Mouse (Mus musculus) lung, postnatal 0 days (tissue): ENCODE measurements around the gene Ccdc194. TPM values are rescaled to one million over a fixed set of nuclear protein-coding genes. Genes with fewer than 3 reads are reported as not detected.

Source experiments
- ATAC-seq: fragments of 200-750 bp; cut with Nextera tagmentation; 2 replicates; pipeline ENCODE4 v1.8.0; 2017; ENCODE audit warnings: moderate library complexity
- DNase-seq: peaks from one replicate; pipeline ENCODE4 v3.0.0-alpha.2; 2016; ENCODE audit warnings: low spot score
- H3K27ac ChIP-seq: fragments of 300-500 bp; sonication (generic); 2 replicates; pipeline ENCODE4 v1.5.1; 2014; ENCODE audit warnings: antibody characterized with exemption, mild to moderate bottlenecking, low read length, mixed read lengths
- H3K27me3 ChIP-seq: fragments of 300-500 bp; sonication (generic); replicated peaks from 2 replicates; pipeline ENCODE4 v1.6.1; 2014; ENCODE audit warnings: low read length, mixed read lengths; ENCODE audit not compliant: insufficient read depth
- H3K36me3 ChIP-seq: fragments of 300-500 bp; sonication (generic); 2 replicates; pipeline ENCODE4 v1.6.1; 2014; ENCODE audit warnings: low read length, mixed read lengths; ENCODE audit not compliant: insufficient read depth
- H3K4me1 ChIP-seq: fragments of 300-500 bp; sonication (generic); 2 replicates; pipeline ENCODE4 v1.6.1; 2014; ENCODE audit warnings: antibody characterized with exemption, low read depth, low read length, mixed read lengths; ENCODE audit not compliant: insufficient read depth
- H3K4me2 ChIP-seq: fragments of 300-500 bp; sonication (generic); replicated peaks from 2 replicates; pipeline ENCODE4 v1.6.1; 2014; ENCODE audit warnings: low read depth, mild to moderate bottlenecking, low read length, moderate library complexity, mixed read lengths
- H3K4me3 ChIP-seq: fragments of 300-500 bp; sonication (generic); 2 replicates; pipeline ENCODE4 v1.5.1; 2014; ENCODE audit warnings: low read depth, low read length
- H3K9ac ChIP-seq: fragments of 300-500 bp; sonication (generic); replicated peaks from 2 replicates; pipeline ENCODE4 v1.6.1; 2014; ENCODE audit warnings: low read depth, mild to moderate bottlenecking
- H3K9me3 ChIP-seq: fragments of 300-500 bp; sonication (generic); 2 replicates; pipeline ENCODE4 v1.6.1; 2016; ENCODE audit warnings: low read length, mixed read lengths
- CTCF ChIP-seq: IDR thresholded peaks from 2 replicates; pipeline ENCODE4 v1.5.1; 2016; ENCODE audit warnings: antibody characterized with exemption, mild to moderate bottlenecking
- EP300 ChIP-seq: IDR thresholded peaks from 2 replicates; pipeline ENCODE4 v1.6.1; 2016; ENCODE audit warnings: antibody characterized with exemption, mild to moderate bottlenecking, control low read depth
- WGBS: fragments of 180-500 bp; shearing (Covaris S2); extraction: QIAGEN DNeasy Blood & Tissue Kit; methylation state at CpG from one replicate; pipeline ENCODE4 v1.1.7; 2014; 5-methylcytosine and 5-hydroxymethylcytosine counted together
- polyA plus RNA-seq: library from polyadenylated mRNA; unstranded; fragments of >200 nt; fragmentation: Nextera tagmentation; extraction: Ambion mirVana; gene quantifications from 2 replicates; pipeline ENCODE4 v1.2.1, GENCODE M21; 2015

Gene Ccdc194
- polyA plus RNA-seq, 1 experiment from 2014 or later = 0.08 TPM

- Histone ChIP-seq H3K9ac (no peak overlapping the region), H3K36me3 (0 out of 2 replicates have a peak, but pooled peaks cover 8% of the 10 kb centered on the region), H3K27ac (no peak overlapping the region), H3K4me2 (no peak overlapping the region), H3K27me3 (no peaks in the 10 kb centered on the region), H3K4me1 (peaks cover 6% of the 10 kb centered on the region; the same call in 1 of the 2 replicates), H3K9me3 (no peaks in the 10 kb centered on the region), H3K4me3 (no peak overlapping the region)
- no peak for ATAC-seq
- 92% methylated on average over 18 of the region's 18 CpGs for WGBS
- TF ChIP-seq EP300 (no peak), CTCF (no peak)
- DNase-seq = no peak
Measured at GRCm38 (mm10) chr8:71474344-71474743, 51.2 kb downstream of the Ccdc194 start.

GRCm38 (mm10) chr8:71472601-71473386 lies 52.7 kb downstream of the Ccdc194 start:
- Histone ChIP-seq H3K4me3 (no peak overlapping the region), H3K36me3 (0 out of 2 replicates have a peak, but pooled peaks cover 8% of the 10 kb centered on the region), H3K4me1 (peaks cover 6% of the 10 kb centered on the region; the same call in 1 of the 2 replicates), H3K9me3 (no peaks in the 10 kb centered on the region), H3K9ac (no peak overlapping the region), H3K27ac (no peak overlapping the region), H3K4me2 (no peak overlapping the region), H3K27me3 (no peaks in the 10 kb centered on the region)
- no peak for DNase-seq
- ATAC-seq = no peak
- 92% methylated on average over 8 of the region's 8 CpGs for WGBS
- TF ChIP-seq EP300 (no peak), CTCF (peak; percentile 56)

- H3K4me2 ChIP-seq = no peak overlapping the region
- H3K27me3 ChIP-seq = no peaks in the 10 kb centered on the region
- DNase-seq (no peak), ATAC-seq (no peak)
- 96% methylated on average over 17 of the region's 17 CpGs for WGBS
- peaks cover 6% of the 10 kb centered on the region; the same call in 1 of the 2 replicates for H3K4me1 ChIP-seq
- no peak overlapping the region for H3K4me3 ChIP-seq
- 0 out of 2 replicates have a peak, but pooled peaks cover 8% of the 10 kb centered on the region for H3K36me3 ChIP-seq
- no peak overlapping the region for H3K9ac ChIP-seq
- no peaks in the 10 kb centered on the region for H3K9me3 ChIP-seq
- TF ChIP-seq CTCF = no peak
- TF ChIP-seq EP300 = no peak
- H3K27ac ChIP-seq = no peak overlapping the region
Measured at GRCm38 (mm10) chr8:71471861-71472260, 53.6 kb downstream of the Ccdc194 start.

GRCm38 (mm10) chr8:71470913-71471255 lies 54.6 kb downstream of the Ccdc194 start:
- Histone ChIP-seq H3K4me2 (no peak overlapping the region), H3K36me3 (0 out of 2 replicates have a peak, but pooled peaks cover 8% of the 10 kb centered on the region), H3K9ac (no peak overlapping the region), H3K9me3 (no peaks in the 10 kb centered on the region), H3K27ac (no peak overlapping the region), H3K4me1 (peaks cover 5% of the 10 kb centered on the region; the same call in 1 of the 2 replicates), H3K27me3 (no peaks in the 10 kb centered on the region), H3K4me3 (no peak overlapping the region)
- 70% methylated on average over 5 of the region's 5 CpGs for WGBS
- DNase-seq (no peak), ATAC-seq (no peak)
- TF ChIP-seq CTCF (no peak), EP300 (no peak)

- H3K36me3 ChIP-seq = 0 out of 2 replicates have a peak, but pooled peaks cover 8% of the 10 kb centered on the region
- H3K4me2 ChIP-seq = peak overlapping the region; percentile 86
- H3K4me1 ChIP-seq = peaks cover 3% of the 10 kb centered on the region; the same call in 1 of the 2 replicates
- no peaks in the 10 kb centered on the region for H3K9me3 ChIP-seq
- TF ChIP-seq CTCF (no peak), EP300 (no peak)
- DNase-seq (no peak), ATAC-seq (no peak)
- 0 out of 2 replicates have a peak overlapping the region, but pooled peaks have one; percentile 56 for H3K4me3 ChIP-seq
- no peaks in the 10 kb centered on the region for H3K27me3 ChIP-seq
- H3K27ac ChIP-seq = no peak overlapping the region
- WGBS = 79% methylated on average over 3 of the region's 3 CpGs
- peak overlapping the region; percentile 32 for H3K9ac ChIP-seq
Measured at GRCm38 (mm10) chr8:71470146-71470912, 55.2 kb downstream of the Ccdc194 start.

Other genes starting within 250 kb of the Ccdc194 start
- 136 and 139 TPM in 2 replicates for gene Use1, start 158.9 kb downstream of the Ccdc194 start, polyA plus RNA-seq
- gene Ocel1, start 154.4 kb downstream of the Ccdc194 start, polyA plus RNA-seq = 11.1 and 11.9 TPM in 2 replicates
- gene Nr2f6, start 143.8 kb downstream of the Ccdc194 start, polyA plus RNA-seq = 61.5 and 69.4 TPM in 2 replicates
- gene Ushbp1, start 129.9 kb downstream of the Ccdc194 start, polyA plus RNA-seq = 29.5 and 42.0 TPM in 2 replicates
- 60.8 and 62.5 TPM in 2 replicates for gene Babam1, start 128.8 kb downstream of the Ccdc194 start, polyA plus RNA-seq
- 0.72 and 1.5 TPM in 2 replicates for gene Ankle1, start 119.7 kb downstream of the Ccdc194 start, polyA plus RNA-seq
- gene Abhd8, start 62.1 kb downstream of the Ccdc194 start, polyA plus RNA-seq = 23.8 and 27.6 TPM in 2 replicates
- 137 and 146 TPM in 2 replicates for gene Mrpl34, start 60.8 kb downstream of the Ccdc194 start, polyA plus RNA-seq
- gene Dda1, start 56.5 kb downstream of the Ccdc194 start, polyA plus RNA-seq = 73.7 and 78.6 TPM in 2 replicates
- gene Ano8, start 39.7 kb downstream of the Ccdc194 start, polyA plus RNA-seq = 1.1 and 1.2 TPM in 2 replicates
- gene Gtpbp3, start 37.6 kb downstream of the Ccdc194 start, polyA plus RNA-seq = 10.6 and 11.6 TPM in 2 replicates
- 246 and 265 TPM in 2 replicates for gene Plvap, start 14.0 kb downstream of the Ccdc194 start, polyA plus RNA-seq
- gene Bst2, start 11.7 kb upstream of the Ccdc194 start, polyA plus RNA-seq = 86.2 and 99.8 TPM in 2 replicates
- 103 and 112 TPM in 2 replicates for gene Mvb12a, start 17.2 kb upstream of the Ccdc194 start, polyA plus RNA-seq
- gene Tmem221, start 33.2 kb upstream of the Ccdc194 start, polyA plus RNA-seq = 8.5 and 8.7 TPM in 2 replicates
- gene Nxnl1, start 40.9 kb upstream of the Ccdc194 start, polyA plus RNA-seq = 0.11 and 0.13 TPM in 2 replicates
- gene Slc27a1, start 43.2 kb upstream of the Ccdc194 start, polyA plus RNA-seq = 26.9 and 27.7 TPM in 2 replicates
- gene Pgls, start 66.5 kb upstream of the Ccdc194 start, polyA plus RNA-seq = 174 and 177 TPM in 2 replicates
- 1.2 and 2.0 TPM in 2 replicates for gene Fam129c, start 71.9 kb upstream of the Ccdc194 start, polyA plus RNA-seq
- gene Colgalt1, start 85.3 kb upstream of the Ccdc194 start, polyA plus RNA-seq = 64.7 and 66.0 TPM in 2 replicates
- gene Unc13a, start 146.0 kb upstream of the Ccdc194 start, polyA plus RNA-seq = 0.35 and 0.46 TPM in 2 replicates
- 7.7 and 10.0 TPM in 2 replicates for gene Jak3, start 150.6 kb upstream of the Ccdc194 start, polyA plus RNA-seq
- gene Insl3, start 163.5 kb upstream of the Ccdc194 start, polyA plus RNA-seq = 2.9 and 3.9 TPM in 2 replicates
- 11.7 and 12.1 TPM in 2 replicates for gene B3gnt3, start 176.1 kb upstream of the Ccdc194 start, polyA plus RNA-seq
- 1.4 and 1.8 TPM in 2 replicates for gene Fcho1, start 200.0 kb upstream of the Ccdc194 start, polyA plus RNA-seq